Mouse (Mus musculus): Measurements from ENCODE around the gene Htra1. TPM values are rescaled to one million over a fixed set of nuclear protein-coding genes. Genes with fewer than 3 reads are reported as not detected.

Htra1 gene
- polyA plus RNA-seq, 1 experiment from 2014 or later, result 10.2 TPM

DNA sequence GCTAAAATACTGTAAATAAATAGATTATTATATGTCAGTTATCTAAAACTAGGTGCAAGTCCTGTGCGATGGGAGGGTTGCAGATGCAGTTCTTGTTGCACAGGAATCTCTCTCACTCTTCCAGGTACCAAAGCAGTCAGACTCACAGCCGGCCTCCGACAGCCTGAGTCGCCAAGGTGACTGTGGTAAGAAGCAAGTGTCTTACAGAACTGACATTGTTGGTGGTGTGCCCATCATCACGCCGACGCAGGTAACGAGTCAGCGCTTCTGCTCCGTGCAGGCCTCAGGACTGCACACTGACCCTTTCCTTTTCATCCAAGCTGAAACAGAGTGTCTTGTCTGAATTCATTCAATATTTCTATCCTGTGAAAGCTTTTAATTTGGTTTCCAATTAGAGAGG, 38.7 kb upstream of the Htra1 start:
- H3K4me1 ChIP-seq (ENCODE audit: control insufficient read depth, insufficient read depth, low read length), result no peaks in the 10 kb centered on the region
- H3K4me2 ChIP-seq (replicated peaks; ENCODE audit: low read depth, low read length), result no peak overlapping the region
- no peak overlapping the region for H3K27ac ChIP-seq (ENCODE audit: low read length)
- H3K27me3 ChIP-seq (ENCODE audit: control insufficient read depth, insufficient read depth, low read length), result no peaks in the 10 kb centered on the region
- H3K9me3 ChIP-seq (ENCODE audit: control insufficient read depth, low read depth, low read length), result no peaks in the 10 kb centered on the region
- WGBS, result 90% methylated on average over 10 of the region's 10 CpGs
- ATAC-seq (ENCODE audit: insufficient number of reproducible peaks, insufficient read depth, low FRiP score, low read depth), result no peak
- no peak overlapping the region for H3K9ac ChIP-seq (replicated peaks; ENCODE audit: low read depth, low read length)
- peaks cover 14% of the 10 kb centered on the region for H3K36me3 ChIP-seq (ENCODE audit: control insufficient read depth, insufficient read depth, low read length)
- no peak overlapping the region for H3K4me3 ChIP-seq (ENCODE audit: low read depth, low read length)

- ATAC-seq (ENCODE audit: insufficient number of reproducible peaks, insufficient read depth, low FRiP score, low read depth), result no peak
Measured at GRCm38 (mm10) chr7:130898373-130898772, 37.5 kb upstream of the Htra1 start.

DNA sequence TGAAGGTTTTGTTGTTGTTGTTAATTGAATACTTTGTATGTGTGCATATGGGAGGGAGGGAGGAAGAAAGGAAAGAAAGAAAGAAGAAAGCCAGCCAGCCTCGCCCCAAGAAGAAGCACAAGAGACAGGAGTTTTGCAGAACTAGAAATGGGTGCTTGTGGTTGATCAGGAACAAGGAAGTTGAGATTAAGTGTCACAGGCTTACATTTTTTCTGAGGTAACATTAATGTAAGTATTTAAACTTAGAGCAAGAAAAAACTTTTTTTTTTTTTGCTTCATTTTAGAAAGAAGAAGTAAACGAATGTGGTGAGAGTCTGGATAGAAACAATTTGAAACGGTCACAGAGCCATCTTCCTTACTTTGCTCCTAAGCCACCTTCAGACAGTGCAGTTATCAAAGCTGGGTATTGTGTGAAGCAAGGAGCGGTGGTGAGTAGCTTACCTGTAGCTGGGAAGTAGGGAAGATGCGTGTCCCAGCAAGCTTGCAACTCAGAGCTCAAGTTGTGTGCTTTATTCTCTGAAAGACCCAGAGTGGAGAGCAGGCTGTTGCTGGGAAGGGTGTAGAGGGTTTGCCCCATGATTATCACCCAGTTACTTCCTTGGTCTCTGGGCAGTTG, 35.6 kb upstream of the Htra1 start:
- Histone ChIP-seq H3K4me1 (ENCODE audit: control insufficient read depth, insufficient read depth, low read length) (no peaks in the 10 kb centered on the region), H3K27me3 (ENCODE audit: control insufficient read depth, insufficient read depth, low read length) (no peaks in the 10 kb centered on the region), H3K4me2 (replicated peaks; ENCODE audit: low read depth, low read length) (no peak overlapping the region), H3K9me3 (ENCODE audit: control insufficient read depth, low read depth, low read length) (no peaks in the 10 kb centered on the region), H3K36me3 (ENCODE audit: control insufficient read depth, insufficient read depth, low read length) (peaks cover 30% of the 10 kb centered on the region), H3K27ac (ENCODE audit: low read length) (no peak overlapping the region), H3K4me3 (ENCODE audit: low read depth, low read length) (no peak overlapping the region), H3K9ac (replicated peaks; ENCODE audit: low read depth, low read length) (no peak overlapping the region)
- ATAC-seq (ENCODE audit: insufficient number of reproducible peaks, insufficient read depth, low FRiP score, low read depth), result no peak
- WGBS, result 85% methylated on average over 5 of the region's 5 CpGs

More at GRCm38 (mm10) chr7:130898373-130898772, 37.5 kb upstream of the Htra1 start:
- no peaks in the 10 kb centered on the region for H3K9me3 ChIP-seq (ENCODE audit: control insufficient read depth, low read depth, low read length)
- no peak overlapping the region for H3K4me2 ChIP-seq (replicated peaks; ENCODE audit: low read depth, low read length)
- 78% methylated on average over 4 of the region's 4 CpGs for WGBS
- H3K9ac ChIP-seq (replicated peaks; ENCODE audit: low read depth, low read length), result no peak overlapping the region
- H3K4me3 ChIP-seq (ENCODE audit: low read depth, low read length), result no peak overlapping the region
- peaks cover 20% of the 10 kb centered on the region for H3K36me3 ChIP-seq (ENCODE audit: control insufficient read depth, insufficient read depth, low read length)
- H3K27ac ChIP-seq (ENCODE audit: low read length), result no peak overlapping the region
- no peaks in the 10 kb centered on the region for H3K27me3 ChIP-seq (ENCODE audit: control insufficient read depth, insufficient read depth, low read length)
- no peaks in the 10 kb centered on the region for H3K4me1 ChIP-seq (ENCODE audit: control insufficient read depth, insufficient read depth, low read length)

DNA sequence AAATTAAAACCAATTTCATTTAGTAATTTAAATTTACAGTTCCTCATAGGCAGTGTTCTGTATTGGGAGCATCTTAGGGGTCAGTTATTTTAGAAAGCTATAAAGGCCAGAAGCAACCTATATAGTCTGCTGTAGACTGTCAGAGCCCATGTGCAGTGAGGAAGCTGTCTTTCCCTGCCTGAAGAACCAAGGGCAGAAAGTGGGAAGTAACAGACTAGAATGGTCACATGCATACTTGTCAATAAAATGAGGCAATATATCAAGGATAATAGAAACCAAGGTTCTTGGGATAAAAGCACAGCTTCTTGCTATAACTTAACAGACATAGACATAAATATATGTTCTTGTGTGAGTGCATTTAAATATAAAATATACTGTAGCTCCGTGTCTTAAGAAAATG, 33.0 kb upstream of the Htra1 start:
- H3K27ac ChIP-seq (ENCODE audit: low read length), result no peak overlapping the region
- H3K4me3 ChIP-seq (ENCODE audit: low read depth, low read length), result no peak overlapping the region
- no peaks in the 10 kb centered on the region for H3K27me3 ChIP-seq (ENCODE audit: control insufficient read depth, insufficient read depth, low read length)
- no peak for ATAC-seq (ENCODE audit: insufficient number of reproducible peaks, insufficient read depth, low FRiP score, low read depth)
- no peak overlapping the region for H3K4me2 ChIP-seq (replicated peaks; ENCODE audit: low read depth, low read length)
- H3K4me1 ChIP-seq (ENCODE audit: control insufficient read depth, insufficient read depth, low read length), result no peaks in the 10 kb centered on the region
- H3K9ac ChIP-seq (replicated peaks; ENCODE audit: low read depth, low read length), result no peak overlapping the region
- H3K36me3 ChIP-seq (ENCODE audit: control insufficient read depth, insufficient read depth, low read length), result peaks cover 30% of the 10 kb centered on the region
- 91% methylated on average over 1 of the region's 1 CpGs for WGBS
- H3K9me3 ChIP-seq (ENCODE audit: control insufficient read depth, low read depth, low read length), result no peaks in the 10 kb centered on the region

DNA sequence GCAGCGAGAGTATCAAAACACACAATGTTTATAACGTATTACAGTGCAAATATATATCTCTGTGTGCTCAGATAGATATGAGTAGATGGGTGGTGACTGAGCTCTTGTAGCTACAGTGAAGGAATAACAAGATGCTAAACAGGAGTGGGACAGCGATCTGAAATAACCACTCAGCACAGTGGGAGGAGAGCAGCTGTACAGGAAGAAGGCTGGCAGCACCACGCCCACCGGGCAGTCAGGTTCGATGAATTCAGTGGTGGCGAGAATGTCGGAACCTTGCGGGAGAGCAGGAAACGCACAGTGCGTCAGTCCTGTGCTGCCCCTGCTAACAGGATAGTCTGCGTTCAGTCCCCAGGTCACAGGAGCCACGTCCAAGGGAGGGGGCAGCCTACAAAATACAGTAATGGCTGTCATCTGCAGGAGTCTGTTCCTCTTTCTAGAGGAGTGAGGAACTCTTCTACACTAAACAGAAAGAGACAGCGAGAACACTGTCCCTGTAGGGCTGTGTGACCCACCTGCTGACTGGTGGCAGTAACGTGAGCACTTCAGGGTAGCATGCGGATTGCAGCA, 32.3 kb upstream of the Htra1 start:
- ATAC-seq (ENCODE audit: insufficient number of reproducible peaks, insufficient read depth, low FRiP score, low read depth), result no peak
- no peak overlapping the region for H3K4me2 ChIP-seq (replicated peaks; ENCODE audit: low read depth, low read length)
- no peak overlapping the region for H3K4me3 ChIP-seq (ENCODE audit: low read depth, low read length)
- 81% methylated on average over 16 of the region's 16 CpGs for WGBS
- H3K4me1 ChIP-seq (ENCODE audit: control insufficient read depth, insufficient read depth, low read length), result no peaks in the 10 kb centered on the region
- H3K27ac ChIP-seq (ENCODE audit: low read length), result no peak overlapping the region
- H3K9me3 ChIP-seq (ENCODE audit: control insufficient read depth, low read depth, low read length), result no peaks in the 10 kb centered on the region
- no peaks in the 10 kb centered on the region for H3K27me3 ChIP-seq (ENCODE audit: control insufficient read depth, insufficient read depth, low read length)
- peaks cover 27% of the 10 kb centered on the region for H3K36me3 ChIP-seq (ENCODE audit: control insufficient read depth, insufficient read depth, low read length)
- H3K9ac ChIP-seq (replicated peaks; ENCODE audit: low read depth, low read length), result no peak overlapping the region

GRCm38 (mm10) chr7:130904571-130905365, 31.1 kb upstream of the Htra1 start:
- Histone ChIP-seq H3K27ac (ENCODE audit: low read length) (no peak overlapping the region), H3K36me3 (ENCODE audit: control insufficient read depth, insufficient read depth, low read length) (peaks cover 27% of the 10 kb centered on the region)
- WGBS, result 81% methylated on average over 13 of the region's 13 CpGs

GRCm38 (mm10) chr7:130910841-130911240, 25.1 kb upstream of the Htra1 start:
- 91% methylated on average over 14 of the region's 14 CpGs for WGBS
- Histone ChIP-seq H3K4me1 (ENCODE audit: control insufficient read depth, insufficient read depth, low read length) (no peaks in the 10 kb centered on the region), H3K27ac (ENCODE audit: low read length) (no peak overlapping the region), H3K9me3 (ENCODE audit: control insufficient read depth, low read depth, low read length) (no peaks in the 10 kb centered on the region), H3K27me3 (ENCODE audit: control insufficient read depth, insufficient read depth, low read length) (no peaks in the 10 kb centered on the region), H3K4me3 (ENCODE audit: low read depth, low read length) (no peak overlapping the region), H3K4me2 (replicated peaks; ENCODE audit: low read depth, low read length) (no peak overlapping the region), H3K36me3 (ENCODE audit: control insufficient read depth, insufficient read depth, low read length) (peaks cover 6% of the 10 kb centered on the region), H3K9ac (replicated peaks; ENCODE audit: low read depth, low read length) (no peak overlapping the region)
- ATAC-seq (ENCODE audit: insufficient number of reproducible peaks, insufficient read depth, low FRiP score, low read depth), result no peak

More at GRCm38 (mm10) chr7:130904571-130905365, 31.1 kb upstream of the Htra1 start:
- H3K4me2 ChIP-seq (replicated peaks; ENCODE audit: low read depth, low read length), result no peak overlapping the region
- no peak for ATAC-seq (ENCODE audit: insufficient number of reproducible peaks, insufficient read depth, low FRiP score, low read depth)
- H3K4me3 ChIP-seq (ENCODE audit: low read depth, low read length), result no peak overlapping the region
- H3K27me3 ChIP-seq (ENCODE audit: control insufficient read depth, insufficient read depth, low read length), result no peaks in the 10 kb centered on the region
- H3K9me3 ChIP-seq (ENCODE audit: control insufficient read depth, low read depth, low read length), result no peaks in the 10 kb centered on the region
- H3K4me1 ChIP-seq (ENCODE audit: control insufficient read depth, insufficient read depth, low read length), result no peaks in the 10 kb centered on the region
- H3K9ac ChIP-seq (replicated peaks; ENCODE audit: low read depth, low read length), result no peak overlapping the region

GRCm38 (mm10) chr7:130914693-130915363, 21.1 kb upstream of the Htra1 start:
- H3K4me2 ChIP-seq (replicated peaks; ENCODE audit: low read depth, low read length), result no peak overlapping the region
- ATAC-seq (ENCODE audit: insufficient number of reproducible peaks, insufficient read depth, low FRiP score, low read depth), result no peak
- no peaks in the 10 kb centered on the region for H3K4me1 ChIP-seq (ENCODE audit: control insufficient read depth, insufficient read depth, low read length)
- H3K36me3 ChIP-seq (ENCODE audit: control insufficient read depth, insufficient read depth, low read length), result peaks cover 6% of the 10 kb centered on the region; the same call in 1 of the 2 replicates
- 47% methylated on average over 5 of the region's 5 CpGs for WGBS
- H3K4me3 ChIP-seq (ENCODE audit: low read depth, low read length), result no peak overlapping the region
- H3K9me3 ChIP-seq (ENCODE audit: control insufficient read depth, low read depth, low read length), result no peaks in the 10 kb centered on the region
- no peak overlapping the region for H3K9ac ChIP-seq (replicated peaks; ENCODE audit: low read depth, low read length)
- no peaks in the 10 kb centered on the region for H3K27me3 ChIP-seq (ENCODE audit: control insufficient read depth, insufficient read depth, low read length)
- H3K27ac ChIP-seq (ENCODE audit: low read length), result no peak overlapping the region

Data from stomach, embryonic 14.5 days (tissue).